17 mouse cellular contexts compared by ENCODE assay signal in genomic region chr13:21249022-21249421, GRCm38 (mm10). TPM values are rescaled to one million over a fixed set of nuclear protein-coding genes. Genes with fewer than 3 reads are reported as not detected.
DNase-seq lines count a peak whose midpoint lies in the region; ATAC-seq and TF ChIP-seq lines count a peak whose summit lies in the region.
"Had no signal": no experiment of that assay in that cellular context is flagged by ENCODE, and none has a peak within 500 bp of the region (broad histone marks: within the 10 kb centered on the region; RNA-seq: fewer than 3 reads in every experiment).

No protein-coding gene starts in this region.

- no peaks in the 10 kb centered on the region for H3K9me3 ChIP-seq in heart, embryonic 11.5 days (replicated peaks; ENCODE audit: control insufficient read depth, low read length)

- no peak overlapping the region for H3K9ac ChIP-seq in heart, embryonic 11.5 days (ENCODE audit: low read depth, low read length)

- no peak overlapping the region for H3K4me2 ChIP-seq in heart, embryonic 11.5 days

- no peak overlapping the region for H3K27ac ChIP-seq in heart, embryonic 11.5 days (ENCODE audit: low read depth, low read length)
- H3K27ac ChIP-seq in embryonic fibroblast, embryonic 13.5 days (ENCODE audit: insufficient read depth, low read length) = no peak overlapping the region
- H3K27ac ChIP-seq: gastrocnemius, adult 2 months had no signal

- H3K4me3 ChIP-seq in heart, embryonic 11.5 days (ENCODE audit: low read depth, low read length) = no peak overlapping the region
- H3K4me3 ChIP-seq in embryonic fibroblast, embryonic 13.5 days (ENCODE audit: insufficient read depth, low read length) = peak overlapping the region; percentile 55
- H3K4me3 ChIP-seq: erythroblast, embryonic 14.5 days; gastrocnemius, adult 2 months had no signal

- no peak for ATAC-seq in heart, embryonic 11.5 days (replicated peaks; ENCODE audit: insufficient number of reproducible peaks, low FRiP score, low TSS enrichment)
- ATAC-seq: inflammation-experienced regulatory T-cells, adult 6 months had no signal

- no peak for TF ChIP-seq POLR2A in embryonic fibroblast, embryonic 13.5 days (IDR thresholded peaks at IDR 0.05; ENCODE audit: low read depth, low read length)

- peak; percentile 19 for DNase-seq in heart, adult 11 months
- peak; percentile 73 for DNase-seq in 3T3-L1 (ENCODE audit: low read depth, low spot score)
- peak; percentile 19 for DNase-seq in Muller cell, postnatal 12 days (ENCODE audit: inconsistent ontology term)
- no peak for DNase-seq in ovary, postnatal 14 days (ENCODE audit: low spot score)
- no peak for DNase-seq in heart, postnatal 4 days
- no peak for DNase-seq in testis, postnatal 10 days (ENCODE audit: low spot score)
- DNase-seq: cerebellum, postnatal 14 days; gastrocnemius, adult 2 months; kidney, postnatal 25 days; thymus, adult 18-20 months had no signal

- no peak for TF ChIP-seq CTCF in embryonic fibroblast, embryonic 13.5 days (IDR thresholded peaks at IDR 0.05; ENCODE audit: borderline replicate concordance, insufficient read depth, low read length)

- peaks cover under 1% of the 10 kb centered on the region; the same call in 1 of the 2 replicates for H3K27me3 ChIP-seq in heart, embryonic 11.5 days (ENCODE audit: control insufficient read depth, insufficient read depth, low read length)

- H3K4me1 ChIP-seq in heart, embryonic 11.5 days (ENCODE audit: control insufficient read depth, insufficient read depth, low read length) = no peaks in the 10 kb centered on the region
- H3K4me1 ChIP-seq in embryonic fibroblast, embryonic 13.5 days (ENCODE audit: control insufficient read depth, insufficient read depth, low read length) = peaks cover 2% of the 10 kb centered on the region; the same call in 1 of the 2 replicates

- WGBS in heart, embryonic 11.5 days (ENCODE audit: insufficient replicate concordance) = 20% methylated on average over 4 of the region's 4 CpGs

- H3K36me3 ChIP-seq in heart, embryonic 11.5 days (ENCODE audit: control insufficient read depth, insufficient read depth, low read length) = no peaks in the 10 kb centered on the region

RNA-seq across cellular contexts. Expression of gene Gpx5, which starts 43.5 kb away (rescaled TPM):
- polyA plus RNA-seq in heart, embryonic 11.5 days (2014; fragmentation: Nextera tagmentation; extraction: Ambion mirVana) = not detected in 2 replicates
- polyA plus RNA-seq in embryonic fibroblast, embryonic 13.5 days (2011; ENCODE audit: insufficient read length, low read depth, missing spikeins) = not detected in 2 replicates
- total RNA-seq in heart, postnatal 4 days (2021) = not detected
- total RNA-seq: gastrocnemius, adult 2 months; megakaryocyte, adult 5-6 weeks had no signal
- polyA plus RNA-seq: erythroblast, embryonic 14.5 days; heart, postnatal 0 days; inflammation-experienced regulatory T-cells, adult 6 months; liver, embryonic 16.5 days had no signal

Comparison
In these comparisons a context has a peak if more than half of its experiments do, and no peak if none do; other contexts are left out.
1. DNase-seq: peak in heart, adult 11 months (single experiment), 3T3-L1 (single experiment) and Muller cell, postnatal 12 days (single experiment); none in ovary, postnatal 14 days (single experiment), heart, postnatal 4 days (single experiment) and testis, postnatal 10 days (single experiment).